Mouse (Mus musculus) yolk sac, embryonic 10.5 days (tissue): Measurements from ENCODE around the gene Hibch.
"Not testable (repeated sequence)": the region's sequence is repeated elsewhere in the genome, so short reads cannot be mapped to it uniquely, and the experiment has no call there.

Source experiments
- DNase-seq: peaks from one replicate; pipeline ENCODE4 v3.0.0-alpha.2; 2017; ENCODE audit warnings: low spot score

The Hibch gene

GRCm38 (mm10) chr1:52844782-52845665, at the start of gene Hibch:
Gene Hibch (plus strand): TSS chr1:52844929.
- peak; percentile 99 for DNase-seq

GRCm38 (mm10) chr1:52795927-52796326, 48.8 kb upstream of the Hibch start:
- no peak for DNase-seq

GRCm38 (mm10) chr1:52799056-52799726, 45.5 kb upstream of the Hibch start:
- DNase-seq, result no peak

GRCm38 (mm10) chr1:52799772-52800171, 45.0 kb upstream of the Hibch start:
- no peak for DNase-seq

GRCm38 (mm10) chr1:52800340-52800740, 44.4 kb upstream of the Hibch start:
- DNase-seq, result no peak

- DNase-seq, result no peak
These were observed 43.1 kb upstream of the Hibch start for GRCm38 (mm10) chr1:52801651-52802050.

GRCm38 (mm10) chr1:52802406-52802975, 42.2 kb upstream of the Hibch start:
- no peak for DNase-seq

- peak; percentile 70 for DNase-seq
These were observed 39.7 kb upstream of the Hibch start for GRCm38 (mm10) chr1:52805041-52805440.

- no peak for DNase-seq
These were observed 36.3 kb upstream of the Hibch start for GRCm38 (mm10) chr1:52808456-52808855.

- DNase-seq, result no peak
These were observed 28.4 kb upstream of the Hibch start for GRCm38 (mm10) chr1:52816232-52816891.

GRCm38 (mm10) chr1:52816910-52817812, 27.6 kb upstream of the Hibch start, which contains the start of gene Inpp1:
Gene Inpp1 (minus strand): TSS chr1:52817688.
- DNase-seq, result peak; percentile 75

- DNase-seq, result no peak
These were observed 26.9 kb upstream of the Hibch start for GRCm38 (mm10) chr1:52817813-52818147.

GRCm38 (mm10) chr1:52839099-52839498, 5.6 kb upstream of the Hibch start:
- peak; percentile 26 for DNase-seq

GRCm38 (mm10) chr1:52844354-52844753, 375 bp upstream of the Hibch start:
- DNase-seq, result no peak

- no peak for DNase-seq
These were observed 1.8 kb downstream of the Hibch start for GRCm38 (mm10) chr1:52846556-52846955.

GRCm38 (mm10) chr1:52849422-52849821, 4.7 kb downstream of the Hibch start:
- DNase-seq, result no peak

GRCm38 (mm10) chr1:52854029-52854428, 9.3 kb downstream of the Hibch start:
- not testable (repeated sequence) for DNase-seq

- no peak for DNase-seq
These were observed 11.3 kb downstream of the Hibch start for GRCm38 (mm10) chr1:52855904-52856601.

- no peak for DNase-seq
These were observed 19.5 kb downstream of the Hibch start for GRCm38 (mm10) chr1:52864220-52864619.

- DNase-seq, result no peak
These were observed 21.3 kb downstream of the Hibch start for GRCm38 (mm10) chr1:52866007-52866406.

GRCm38 (mm10) chr1:52867876-52868275, 23.1 kb downstream of the Hibch start:
- no peak for DNase-seq
